Mouse (Mus musculus) heart, embryonic 10.5 days (tissue): ENCODE data around the gene Spaca4. TPM values are rescaled to one million over a fixed set of nuclear protein-coding genes. Genes with fewer than 3 reads are reported as not detected.
A peak's percentile ranks its signal among the peaks of the same experiment; 100 is the strongest.

Experiments used
- DNase-seq: peaks from one replicate; pipeline ENCODE4 v3.0.0-alpha.2; 2017; ENCODE audit warnings: low spot score
- H3K27ac ChIP-seq: fragments of 300-500 bp; sonication (generic); 2 replicates; pipeline ENCODE4 v1.5.1; 2016; ENCODE audit warnings: mild to moderate bottlenecking
- H3K27me3 ChIP-seq: fragments of 300-500 bp; sonication (generic); 2 replicates; pipeline ENCODE4 v1.6.1; 2016; ENCODE audit warnings: mild to moderate bottlenecking; ENCODE audit not compliant: poor library complexity, insufficient read depth, severe bottlenecking
- H3K36me3 ChIP-seq: fragments of 300-500 bp; sonication (generic); 2 replicates; pipeline ENCODE4 v1.6.1; 2016; ENCODE audit warnings: mild to moderate bottlenecking, moderate library complexity
- H3K4me1 ChIP-seq: fragments of 300-500 bp; sonication (generic); 2 replicates; pipeline ENCODE4 v1.6.1; 2016; ENCODE audit warnings: mild to moderate bottlenecking
- H3K4me3 ChIP-seq: fragments of 300-500 bp; sonication (generic); 2 replicates; pipeline ENCODE4 v1.5.1; 2016; ENCODE audit warnings: mild to moderate bottlenecking, moderate library complexity
- H3K9me3 ChIP-seq: fragments of 300-500 bp; sonication (generic); 2 replicates; pipeline ENCODE4 v1.6.1; 2016; ENCODE audit warnings: mild to moderate bottlenecking, moderate library complexity
- WGBS: fragments of 180-500 bp; shearing (Covaris S2); methylation state at CpG from one replicate; pipeline ENCODE4 v1.1.7; 2016; 5-methylcytosine and 5-hydroxymethylcytosine counted together
- polyA plus RNA-seq: library from polyadenylated mRNA; unstranded; fragments of >200 nt; fragmentation: Nextera tagmentation; extraction: Ambion mirVana; gene quantifications from 2 replicates; pipeline ENCODE4 v1.2.1, GENCODE M21; 2016

Gene Spaca4
- polyA plus RNA-seq: not detected in 2 replicates

- no peaks in the 10 kb centered on the region for H3K27me3 ChIP-seq
- no peak within 1 kb of the TSS for H3K27ac ChIP-seq
- H3K4me3 ChIP-seq: no peak within 1 kb of the TSS
- H3K36me3 ChIP-seq: peaks cover 81% of the 10 kb centered on the region
- 92% methylated on average over 11 of the region's 11 CpGs for WGBS
- peaks cover 37% of the 10 kb centered on the region for H3K4me1 ChIP-seq
- no peak for DNase-seq
- no peaks in the 10 kb centered on the region for H3K9me3 ChIP-seq
Observed at GRCm38 (mm10) chr7:45725713-45726112, at the start of gene Spaca4. TSS of gene Spaca4 (minus strand) at chr7:45725813.

DNA sequence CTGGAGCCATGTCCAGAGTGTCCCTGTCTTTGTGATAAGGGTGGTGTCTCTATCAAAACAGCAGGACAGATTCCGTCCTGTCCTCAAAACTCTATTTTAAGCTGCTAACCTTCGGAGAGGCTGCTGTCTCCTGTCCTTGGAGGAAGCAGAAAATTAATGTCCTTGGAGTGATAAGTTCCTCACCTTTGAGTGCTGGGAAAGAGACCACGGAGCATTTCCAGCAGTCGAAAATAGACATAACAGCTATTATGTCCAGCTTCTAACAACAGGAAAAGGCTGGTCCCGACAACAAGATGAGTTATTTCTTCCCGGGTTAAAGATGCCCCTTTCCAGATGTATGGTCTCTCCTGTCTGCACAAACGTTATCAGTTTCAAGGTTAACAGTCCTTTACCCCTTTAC lies 49.6 kb upstream of the Spaca4 start:
- no peak overlapping the region for H3K27ac ChIP-seq
- H3K9me3 ChIP-seq: no peaks in the 10 kb centered on the region; the same call in 1 of the 2 replicates
- H3K27me3 ChIP-seq: peaks cover 39% of the 10 kb centered on the region
- H3K4me3 ChIP-seq: no peak overlapping the region
- 64% methylated on average over 7 of the region's 7 CpGs for WGBS
- no peak for DNase-seq
- H3K36me3 ChIP-seq: no peaks in the 10 kb centered on the region
- H3K4me1 ChIP-seq: peaks cover 8% of the 10 kb centered on the region; the same call in 1 of the 2 replicates

GRCm38 (mm10) chr7:45771101-45771500 lies 45.5 kb upstream of the Spaca4 start:
- Histone ChIP-seq H3K4me3 (no peak overlapping the region), H3K27me3 (peaks cover 29% of the 10 kb centered on the region), H3K9me3 (no peaks in the 10 kb centered on the region; the same call in 1 of the 2 replicates), H3K36me3 (no peaks in the 10 kb centered on the region), H3K4me1 (peaks cover 3% of the 10 kb centered on the region; the same call in 1 of the 2 replicates), H3K27ac (no peak overlapping the region)
- DNase-seq: no peak
- 58% methylated on average over 4 of the region's 4 CpGs for WGBS

GRCm38 (mm10) chr7:45770427-45771082 lies 44.9 kb upstream of the Spaca4 start:
- Histone ChIP-seq H3K4me3 (no peak overlapping the region), H3K27me3 (peaks cover 35% of the 10 kb centered on the region), H3K4me1 (peaks cover 5% of the 10 kb centered on the region; the same call in 1 of the 2 replicates), H3K27ac (no peak overlapping the region), H3K9me3 (no peaks in the 10 kb centered on the region), H3K36me3 (no peaks in the 10 kb centered on the region)
- DNase-seq: no peak
- WGBS: 60% methylated on average over 8 of the region's 8 CpGs

- Histone ChIP-seq H3K27ac (no peak overlapping the region), H3K9me3 (no peaks in the 10 kb centered on the region), H3K4me1 (peaks cover 5% of the 10 kb centered on the region; the same call in 1 of the 2 replicates), H3K4me3 (no peak overlapping the region), H3K36me3 (no peaks in the 10 kb centered on the region), H3K27me3 (peaks cover 18% of the 10 kb centered on the region)
- WGBS: 84% methylated on average over 6 of the region's 6 CpGs
- no peak for DNase-seq
Observed at GRCm38 (mm10) chr7:45767500-45767899, 41.9 kb upstream of the Spaca4 start.

DNA sequence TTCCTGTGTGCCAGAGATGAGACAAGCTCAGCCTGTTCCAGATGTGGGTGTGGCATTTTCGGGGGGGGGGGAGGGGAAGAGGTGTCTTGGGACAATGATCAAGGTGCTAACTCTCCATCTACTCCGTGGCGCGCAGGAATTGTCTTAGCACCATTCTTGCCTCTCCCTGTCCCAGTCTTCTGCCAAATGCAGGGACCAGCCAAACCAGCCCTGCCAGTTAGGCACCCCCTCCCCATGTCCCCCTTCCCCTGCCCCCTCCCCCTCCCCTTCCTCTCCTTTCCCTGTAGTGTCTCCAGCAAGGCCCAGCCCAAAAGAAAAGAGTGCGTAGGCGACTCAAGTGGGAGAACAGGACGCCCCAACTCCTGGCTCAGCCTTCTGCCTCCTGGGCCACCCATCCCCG lies 41.2 kb upstream of the Spaca4 start:
- H3K27ac ChIP-seq: no peak overlapping the region
- peaks cover 5% of the 10 kb centered on the region; the same call in 1 of the 2 replicates for H3K4me1 ChIP-seq
- H3K9me3 ChIP-seq: no peaks in the 10 kb centered on the region
- H3K4me3 ChIP-seq: no peak overlapping the region
- H3K36me3 ChIP-seq: no peaks in the 10 kb centered on the region
- WGBS: 40% methylated on average over 8 of the region's 8 CpGs
- peaks cover 17% of the 10 kb centered on the region for H3K27me3 ChIP-seq
- no peak for DNase-seq

GRCm38 (mm10) chr7:45765995-45766394 lies 40.4 kb upstream of the Spaca4 start:
- peaks cover 19% of the 10 kb centered on the region for H3K27me3 ChIP-seq
- peaks cover 5% of the 10 kb centered on the region; the same call in 1 of the 2 replicates for H3K4me1 ChIP-seq
- H3K27ac ChIP-seq: 0 out of 2 replicates have a peak overlapping the region, but pooled peaks have one; percentile 47
- H3K36me3 ChIP-seq: no peaks in the 10 kb centered on the region
- 56% methylated on average over 8 of the region's 8 CpGs for whole genome bisulfite sequencing
- DNase-seq: no peak
- no peaks in the 10 kb centered on the region for H3K9me3 ChIP-seq
- H3K4me3 ChIP-seq: no peak overlapping the region

- Histone ChIP-seq H3K27ac (no peak overlapping the region), H3K4me1 (peaks cover 7% of the 10 kb centered on the region), H3K36me3 (0 out of 2 replicates have a peak, but pooled peaks cover 2% of the 10 kb centered on the region), H3K4me3 (no peak overlapping the region), H3K9me3 (no peaks in the 10 kb centered on the region), H3K27me3 (peaks cover 45% of the 10 kb centered on the region)
- no peak for DNase-seq
- 55% methylated on average over 5 of the region's 5 CpGs for WGBS
Observed at GRCm38 (mm10) chr7:45760151-45760550, 34.5 kb upstream of the Spaca4 start.

DNA sequence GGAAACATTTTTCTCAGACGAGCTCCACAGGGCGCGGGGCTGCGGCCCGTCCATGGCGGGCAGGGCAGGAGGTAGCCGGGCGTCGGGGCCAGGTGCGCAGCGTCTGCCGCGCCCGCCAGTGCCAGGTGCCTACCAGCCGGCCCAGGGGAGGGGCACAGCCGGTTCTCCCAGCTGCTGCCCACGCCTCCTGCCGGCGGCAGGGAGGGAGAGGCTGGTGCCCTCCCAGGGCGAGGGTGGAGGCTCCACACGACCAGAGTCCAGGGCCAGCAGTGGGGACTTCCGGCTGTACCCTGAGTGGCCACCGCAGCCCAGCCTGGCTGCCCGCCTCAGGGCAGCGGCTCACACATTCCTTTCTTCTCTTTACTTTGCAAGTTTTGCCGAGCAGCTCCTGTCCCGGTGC lies 33.8 kb upstream of the Spaca4 start:
- no peaks in the 10 kb centered on the region for H3K9me3 ChIP-seq
- peaks cover 45% of the 10 kb centered on the region for H3K27me3 ChIP-seq
- no peak for DNase-seq
- WGBS: 8% methylated on average over 27 of the region's 27 CpGs
- 0 out of 2 replicates have a peak, but pooled peaks cover 2% of the 10 kb centered on the region for H3K36me3 ChIP-seq
- H3K4me3 ChIP-seq: peak overlapping the region; percentile 52
- H3K27ac ChIP-seq: peak overlapping the region; percentile 74; the same call in 1 of the 2 replicates
- H3K4me1 ChIP-seq: peaks cover 7% of the 10 kb centered on the region

DNA sequence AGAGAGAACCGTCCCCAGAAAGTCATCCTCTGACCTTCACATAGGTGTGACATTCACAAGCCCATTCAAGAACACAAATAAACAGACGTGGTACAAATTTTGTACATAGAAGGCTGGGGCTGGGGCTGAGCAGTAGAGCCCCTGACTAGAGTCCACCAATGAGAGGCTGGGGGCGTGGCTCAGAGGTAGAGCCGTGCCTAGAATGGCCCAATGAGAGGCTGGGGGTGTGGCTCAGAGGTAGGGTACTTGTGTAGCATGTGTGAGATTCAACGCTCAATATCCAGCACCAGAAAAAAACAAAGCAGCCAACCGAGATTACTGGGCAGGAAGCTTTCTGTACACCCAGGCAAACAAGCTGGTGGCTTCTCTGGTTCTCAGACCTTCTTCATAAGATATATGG lies 30.1 kb upstream of the Spaca4 start:
- H3K27ac ChIP-seq: no peak overlapping the region
- H3K4me3 ChIP-seq: no peak overlapping the region
- H3K27me3 ChIP-seq: peaks cover 48% of the 10 kb centered on the region
- no peak for DNase-seq
- 47% methylated on average over 6 of the region's 6 CpGs for WGBS
- no peaks in the 10 kb centered on the region for H3K9me3 ChIP-seq
- peaks cover 7% of the 10 kb centered on the region for H3K4me1 ChIP-seq
- 0 out of 2 replicates have a peak, but pooled peaks cover 2% of the 10 kb centered on the region for H3K36me3 ChIP-seq

GRCm38 (mm10) chr7:45750162-45750561 lies 24.5 kb upstream of the Spaca4 start:
- WGBS: 76% methylated on average over 9 of the region's 9 CpGs
- Histone ChIP-seq H3K4me1 (peaks cover 19% of the 10 kb centered on the region), H3K27ac (no peak overlapping the region), H3K36me3 (no peaks in the 10 kb centered on the region), H3K9me3 (0 out of 2 replicates have a peak, but pooled peaks cover 2% of the 10 kb centered on the region), H3K4me3 (no peak overlapping the region), H3K27me3 (peaks cover 13% of the 10 kb centered on the region)
- no peak for DNase-seq

GRCm38 (mm10) chr7:45749401-45749800 lies 23.8 kb upstream of the Spaca4 start:
- no peaks in the 10 kb centered on the region for H3K36me3 ChIP-seq
- no peak for DNase-seq
- H3K4me1 ChIP-seq: peaks cover 19% of the 10 kb centered on the region
- 0 out of 2 replicates have a peak, but pooled peaks cover 2% of the 10 kb centered on the region for H3K9me3 ChIP-seq
- H3K27me3 ChIP-seq: peaks cover 13% of the 10 kb centered on the region
- no peak overlapping the region for H3K4me3 ChIP-seq
- WGBS: 37% methylated on average over 10 of the region's 10 CpGs
- 0 out of 2 replicates have a peak overlapping the region, but pooled peaks have one; percentile 22 for H3K27ac ChIP-seq

GRCm38 (mm10) chr7:45748110-45748509 lies 22.5 kb upstream of the Spaca4 start:
- 0 out of 2 replicates have a peak, but pooled peaks cover 2% of the 10 kb centered on the region for H3K9me3 ChIP-seq
- 69% methylated on average over 7 of the region's 7 CpGs for WGBS
- H3K4me1 ChIP-seq: peaks cover 19% of the 10 kb centered on the region
- no peaks in the 10 kb centered on the region for H3K36me3 ChIP-seq
- H3K27ac ChIP-seq: no peak overlapping the region
- H3K27me3 ChIP-seq: peaks cover 5% of the 10 kb centered on the region; the same call in 1 of the 2 replicates
- no peak for DNase-seq
- H3K4me3 ChIP-seq: no peak overlapping the region
